Mouse (Mus musculus): ENCODE results near the gene Ffar2. TPM values are rescaled to one million over a fixed set of nuclear protein-coding genes. Genes with fewer than 3 reads are reported as not detected.

Gene Ffar2
- total and polyA plus RNA-seq, 2 experiments from 2014 or later = 0.05 TPM; not detected in 1

GRCm38 (mm10) chr7:30859290-30859634 is 35.7 kb upstream of the Ffar2 start:
- Histone ChIP-seq H3K27me3 (ENCODE audit: control insufficient read depth, insufficient read depth, low read length) (peaks cover 17% of the 10 kb centered on the region), H3K9me3 (replicated peaks; ENCODE audit: control insufficient read depth, low read length) (no peaks in the 10 kb centered on the region), H3K4me3 (ENCODE audit: low read depth, low read length) (no peak overlapping the region), H3K36me3 (replicated peaks; ENCODE audit: control insufficient read depth, insufficient read depth, low read length) (no peaks in the 10 kb centered on the region), H3K27ac (ENCODE audit: low read depth) (no peak overlapping the region), H3K9ac (replicated peaks; ENCODE audit: low read depth, low read length) (no peak overlapping the region), H3K4me2 (ENCODE audit: low read depth, low read length) (no peak overlapping the region), H3K4me1 (ENCODE audit: control insufficient read depth, insufficient read depth) (peaks cover 4% of the 10 kb centered on the region; the same call in 1 of the 2 replicates)
- no peak for ATAC-seq (ENCODE audit: insufficient read depth, low read depth)
- peak; percentile 26 for DNase-seq (ENCODE audit: low spot score)
- TF ChIP-seq CTCF (IDR thresholded peaks at IDR 0.05; ENCODE audit: low read depth) (peak; percentile 73), EP300 (IDR thresholded peaks at IDR 0.05; ENCODE audit: low read depth) (no peak)

- H3K9ac ChIP-seq (replicated peaks; ENCODE audit: low read depth, low read length) = no peak overlapping the region
- WGBS = 77% methylated on average over 1 of the region's 1 CpGs
- no peak overlapping the region for H3K4me3 ChIP-seq (ENCODE audit: low read depth, low read length)
- H3K4me1 ChIP-seq (ENCODE audit: control insufficient read depth, insufficient read depth) = no peaks in the 10 kb centered on the region
- H3K9me3 ChIP-seq (replicated peaks; ENCODE audit: control insufficient read depth, low read length) = no peaks in the 10 kb centered on the region
- DNase-seq (ENCODE audit: low spot score) (no peak), ATAC-seq (ENCODE audit: insufficient read depth, low read depth) (no peak)
- no peak overlapping the region for H3K27ac ChIP-seq (ENCODE audit: low read depth)
- peaks cover 17% of the 10 kb centered on the region for H3K27me3 ChIP-seq (ENCODE audit: control insufficient read depth, insufficient read depth, low read length)
- H3K4me2 ChIP-seq (ENCODE audit: low read depth, low read length) = no peak overlapping the region
- H3K36me3 ChIP-seq (replicated peaks; ENCODE audit: control insufficient read depth, insufficient read depth, low read length) = no peaks in the 10 kb centered on the region
- TF ChIP-seq CTCF (IDR thresholded peaks at IDR 0.05; ENCODE audit: low read depth) (no peak), EP300 (IDR thresholded peaks at IDR 0.05; ENCODE audit: low read depth) (no peak)
Observed at GRCm38 (mm10) chr7:30857746-30858145, 34.2 kb upstream of the Ffar2 start.

GRCm38 (mm10) chr7:30856078-30856477 is 32.5 kb upstream of the Ffar2 start, which contains the start of gene Ffar3:
Ffar3 (minus strand) TSS chr7:30856178.
- ATAC-seq (ENCODE audit: insufficient read depth, low read depth) (no peak), DNase-seq (ENCODE audit: low spot score) (no peak)
- no peaks in the 10 kb centered on the region for H3K4me1 ChIP-seq (ENCODE audit: control insufficient read depth, insufficient read depth)
- TF ChIP-seq CTCF (IDR thresholded peaks at IDR 0.05; ENCODE audit: low read depth) (no peak), EP300 (IDR thresholded peaks at IDR 0.05; ENCODE audit: low read depth) (no peak)
- H3K36me3 ChIP-seq (replicated peaks; ENCODE audit: control insufficient read depth, insufficient read depth, low read length) = no peaks in the 10 kb centered on the region
- H3K27ac ChIP-seq (ENCODE audit: low read depth) = no peak within 1 kb of the TSS
- H3K9ac ChIP-seq (replicated peaks; ENCODE audit: low read depth, low read length) = 0 out of 2 replicates have a peak within 1 kb of the TSS, but pooled peaks have one; percentile 20
- no peak within 1 kb of the TSS for H3K4me3 ChIP-seq (ENCODE audit: low read depth, low read length)
- H3K4me2 ChIP-seq (ENCODE audit: low read depth, low read length) = no peak within 1 kb of the TSS
- 42% methylated on average over 6 of the region's 6 CpGs for WGBS
- H3K27me3 ChIP-seq (ENCODE audit: control insufficient read depth, insufficient read depth, low read length) = peaks cover 17% of the 10 kb centered on the region
- H3K9me3 ChIP-seq (replicated peaks; ENCODE audit: control insufficient read depth, low read length) = no peaks in the 10 kb centered on the region

- Histone ChIP-seq H3K9ac (replicated peaks; ENCODE audit: low read depth, low read length) (no peak overlapping the region), H3K9me3 (replicated peaks; ENCODE audit: control insufficient read depth, low read length) (no peaks in the 10 kb centered on the region), H3K4me2 (ENCODE audit: low read depth, low read length) (no peak overlapping the region), H3K36me3 (replicated peaks; ENCODE audit: control insufficient read depth, insufficient read depth, low read length) (no peaks in the 10 kb centered on the region), H3K27ac (ENCODE audit: low read depth) (no peak overlapping the region), H3K4me3 (ENCODE audit: low read depth, low read length) (no peak overlapping the region), H3K27me3 (ENCODE audit: control insufficient read depth, insufficient read depth, low read length) (peaks cover 13% of the 10 kb centered on the region; the same call in 1 of the 2 replicates), H3K4me1 (ENCODE audit: control insufficient read depth, insufficient read depth) (no peaks in the 10 kb centered on the region)
- TF ChIP-seq CTCF (IDR thresholded peaks at IDR 0.05; ENCODE audit: low read depth) (no peak), EP300 (IDR thresholded peaks at IDR 0.05; ENCODE audit: low read depth) (no peak)
- WGBS = 75% methylated on average over 1 of the region's 1 CpGs
- DNase-seq (ENCODE audit: low spot score) (no peak), ATAC-seq (ENCODE audit: insufficient read depth, low read depth) (no peak)
Observed at GRCm38 (mm10) chr7:30851421-30851820, 27.8 kb upstream of the Ffar2 start.

GRCm38 (mm10) chr7:30847934-30848333 is 24.4 kb upstream of the Ffar2 start:
- ATAC-seq (ENCODE audit: insufficient read depth, low read depth) = no peak

GRCm38 (mm10) chr7:30847386-30847785 is 23.8 kb upstream of the Ffar2 start:
- WGBS = 56% methylated on average over 5 of the region's 5 CpGs

More at GRCm38 (mm10) chr7:30847934-30848333, 24.4 kb upstream of the Ffar2 start:
- Histone ChIP-seq H3K9ac (replicated peaks; ENCODE audit: low read depth, low read length) (no peak overlapping the region), H3K27me3 (ENCODE audit: control insufficient read depth, insufficient read depth, low read length) (no peaks in the 10 kb centered on the region), H3K27ac (ENCODE audit: low read depth) (no peak overlapping the region), H3K36me3 (replicated peaks; ENCODE audit: control insufficient read depth, insufficient read depth, low read length) (no peaks in the 10 kb centered on the region), H3K4me3 (ENCODE audit: low read depth, low read length) (no peak overlapping the region), H3K9me3 (replicated peaks; ENCODE audit: control insufficient read depth, low read length) (no peaks in the 10 kb centered on the region), H3K4me2 (ENCODE audit: low read depth, low read length) (no peak overlapping the region), H3K4me1 (ENCODE audit: control insufficient read depth, insufficient read depth) (no peaks in the 10 kb centered on the region)
- DNase-seq (ENCODE audit: low spot score) = no peak
- 58% methylated on average over 6 of the region's 6 CpGs for WGBS
- TF ChIP-seq EP300 (IDR thresholded peaks at IDR 0.05; ENCODE audit: low read depth) (no peak), CTCF (IDR thresholded peaks at IDR 0.05; ENCODE audit: low read depth) (no peak)

More at GRCm38 (mm10) chr7:30847386-30847785, 23.8 kb upstream of the Ffar2 start:
- Histone ChIP-seq H3K4me3 (ENCODE audit: low read depth, low read length) (no peak overlapping the region), H3K27me3 (ENCODE audit: control insufficient read depth, insufficient read depth, low read length) (no peaks in the 10 kb centered on the region), H3K9ac (replicated peaks; ENCODE audit: low read depth, low read length) (no peak overlapping the region), H3K27ac (ENCODE audit: low read depth) (no peak overlapping the region), H3K36me3 (replicated peaks; ENCODE audit: control insufficient read depth, insufficient read depth, low read length) (no peaks in the 10 kb centered on the region), H3K4me1 (ENCODE audit: control insufficient read depth, insufficient read depth) (no peaks in the 10 kb centered on the region), H3K4me2 (ENCODE audit: low read depth, low read length) (no peak overlapping the region), H3K9me3 (replicated peaks; ENCODE audit: control insufficient read depth, low read length) (no peaks in the 10 kb centered on the region)
- TF ChIP-seq CTCF (IDR thresholded peaks at IDR 0.05; ENCODE audit: low read depth) = no peak
- TF ChIP-seq EP300 (IDR thresholded peaks at IDR 0.05; ENCODE audit: low read depth) = no peak
- ATAC-seq (ENCODE audit: insufficient read depth, low read depth) = no peak
- DNase-seq (ENCODE audit: low spot score) = no peak

All from heart, postnatal 0 days (tissue).